Mouse (Mus musculus): ENCODE data around the gene Abca13.
"Not testable (repeated sequence)": the region's sequence is repeated elsewhere in the genome, so short reads cannot be mapped to it uniquely, and the experiment has no call there.

The Abca13 gene

DNA sequence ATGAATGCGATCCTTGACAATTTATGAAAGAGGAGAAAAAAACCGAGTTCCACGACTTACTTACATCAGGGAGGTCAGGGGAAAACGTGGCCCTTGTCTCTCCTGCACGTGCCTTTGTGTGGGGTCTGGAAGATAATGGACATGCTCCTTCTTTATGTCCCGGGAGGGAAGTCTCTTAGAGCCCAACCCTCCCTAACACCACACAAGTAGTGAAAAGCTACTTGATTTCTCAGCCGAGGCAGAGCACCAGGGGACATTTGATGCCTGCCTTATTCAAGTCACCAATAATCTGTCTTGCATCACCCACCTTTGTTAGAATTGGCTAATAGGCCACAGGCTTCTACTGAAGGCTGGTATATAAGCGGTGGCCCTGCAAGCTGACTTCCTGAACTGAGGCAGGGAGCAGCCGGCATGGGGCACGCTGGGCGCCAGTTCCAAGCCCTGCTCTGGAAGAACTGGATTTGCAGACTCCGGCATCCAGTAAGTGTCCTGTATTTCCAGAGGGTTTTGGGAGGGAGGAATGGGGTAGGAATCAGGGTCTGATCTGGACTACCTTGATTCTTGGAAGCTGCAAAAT is at the start of gene Abca13:
Gene Abca13 (plus strand): TSS at position 388 of the 577 bp plus-strand sequence.
- no peak for DNase-seq (ENCODE audit: low spot score)

DNA sequence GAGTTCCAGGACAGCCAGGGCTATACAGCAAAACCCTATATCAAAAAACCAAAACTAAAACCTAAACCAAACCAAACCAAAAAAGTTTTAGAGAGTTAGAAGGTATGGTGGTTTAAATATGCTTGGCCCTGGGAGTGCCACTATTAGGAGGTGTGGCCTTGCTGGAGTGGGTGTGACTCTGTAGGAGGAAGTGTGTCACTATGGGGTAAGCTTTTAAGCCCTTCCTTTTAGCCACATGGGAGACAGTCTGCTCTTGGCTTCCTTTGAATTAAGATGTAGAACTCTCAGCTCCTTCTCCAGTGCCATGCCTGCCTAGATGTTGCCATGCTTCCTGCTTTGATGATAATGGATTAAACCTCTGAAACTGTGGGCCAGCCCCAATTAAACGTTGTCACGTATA is 46.6 kb upstream of the Abca13 start:
- DNase-seq (ENCODE audit: low spot score), result no peak

DNA sequence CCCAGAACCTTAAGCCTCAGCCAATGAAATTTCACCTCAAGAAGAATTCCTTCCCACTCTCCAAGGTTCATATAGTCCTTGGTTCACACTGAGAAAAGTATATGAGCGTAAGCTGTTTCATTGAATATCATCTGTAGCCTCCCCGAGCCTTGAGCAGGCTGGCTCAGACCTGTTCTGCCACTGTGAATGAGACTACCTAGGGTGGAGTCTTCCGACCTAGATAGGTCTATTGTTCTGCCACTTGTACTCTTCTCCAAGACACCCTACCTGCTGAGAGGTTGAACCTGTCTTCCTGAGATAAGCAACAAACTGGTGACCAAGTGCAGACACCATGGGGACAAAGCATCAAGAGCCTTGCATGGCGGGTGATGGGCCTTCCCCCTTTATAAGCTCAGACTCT is 45.6 kb upstream of the Abca13 start:
- no peak for DNase-seq (ENCODE audit: low spot score)

DNA sequence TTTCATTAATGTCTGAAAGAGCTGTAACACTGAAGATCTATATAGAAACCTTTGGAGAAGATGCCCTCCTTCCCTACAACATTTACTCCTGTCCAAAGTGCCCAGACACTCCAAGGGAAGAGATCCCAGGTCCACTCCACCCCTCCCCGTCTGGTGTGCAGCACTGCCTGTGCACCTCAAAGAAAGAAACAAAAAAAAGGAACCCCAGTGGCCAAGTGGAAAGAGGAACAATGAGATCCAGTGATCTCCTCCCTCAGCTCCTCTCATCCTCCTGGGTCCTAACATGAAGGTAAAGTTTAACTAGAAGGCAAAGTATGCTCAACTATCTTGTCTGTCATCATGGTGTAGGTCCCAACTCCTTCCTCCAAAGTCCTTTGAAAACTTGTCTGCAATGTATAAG is 45.1 kb upstream of the Abca13 start:
- no peak for DNase-seq (ENCODE audit: low spot score)

DNA sequence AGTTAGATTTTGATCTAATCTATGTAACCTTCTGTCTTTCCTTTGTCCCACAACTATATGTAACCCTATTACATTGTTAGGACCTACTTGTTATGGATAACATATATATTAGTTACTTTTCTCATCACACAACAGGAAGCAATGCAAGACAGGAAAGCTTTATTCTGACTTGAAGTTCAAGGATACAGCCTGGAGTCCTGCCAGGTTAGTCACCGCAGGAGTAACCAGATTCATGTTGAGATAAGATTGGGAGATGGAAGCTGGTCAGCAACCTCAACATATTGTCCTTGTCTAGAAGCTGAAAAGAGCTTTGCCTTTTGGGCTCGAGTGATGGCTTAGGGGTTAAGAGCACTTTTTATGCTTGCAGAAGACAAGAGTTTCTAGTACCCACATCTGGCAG is 43.5 kb upstream of the Abca13 start:
- no peak for DNase-seq (ENCODE audit: low spot score)

DNA sequence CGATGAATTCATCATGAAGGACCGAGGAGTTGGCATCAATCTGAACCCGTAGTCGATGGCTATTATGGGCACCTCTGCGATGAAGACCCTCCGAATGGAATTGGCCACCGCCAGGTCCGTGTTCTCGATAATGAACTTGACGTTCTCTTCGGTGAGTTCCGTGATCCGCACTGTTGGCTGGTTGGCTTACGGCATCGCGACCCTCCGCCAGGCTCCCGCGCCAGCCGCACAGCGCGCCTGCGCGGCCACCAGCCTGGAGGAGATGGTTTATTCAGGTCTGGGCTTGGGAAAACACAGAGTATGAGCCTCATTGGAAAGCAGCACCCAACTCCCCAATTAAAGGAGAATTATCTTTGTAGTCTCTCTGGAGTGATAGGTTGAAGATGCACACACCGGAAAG is 41.3 kb upstream of the Abca13 start:
- not testable (repeated sequence) for DNase-seq (ENCODE audit: low spot score)

DNA sequence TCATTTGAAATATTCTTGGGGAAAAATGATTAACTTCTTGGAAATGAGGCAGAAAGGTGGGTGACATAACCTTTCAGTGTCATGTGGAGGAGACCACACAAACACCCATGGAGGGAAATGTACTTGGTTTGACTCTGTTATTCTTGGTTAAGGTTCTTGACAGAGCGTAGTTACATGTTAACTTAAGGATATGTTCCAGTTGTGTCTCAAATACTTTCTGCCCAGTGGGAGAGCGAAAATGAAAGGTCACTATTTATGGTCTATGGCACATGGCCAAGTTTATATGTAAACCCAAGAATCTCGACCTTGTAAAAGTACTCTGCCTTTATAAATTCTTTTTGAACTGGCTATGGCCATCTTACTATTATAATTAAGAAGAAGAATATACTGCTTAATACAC is 31.8 kb upstream of the Abca13 start:
- DNase-seq (ENCODE audit: low spot score), result no peak

DNA sequence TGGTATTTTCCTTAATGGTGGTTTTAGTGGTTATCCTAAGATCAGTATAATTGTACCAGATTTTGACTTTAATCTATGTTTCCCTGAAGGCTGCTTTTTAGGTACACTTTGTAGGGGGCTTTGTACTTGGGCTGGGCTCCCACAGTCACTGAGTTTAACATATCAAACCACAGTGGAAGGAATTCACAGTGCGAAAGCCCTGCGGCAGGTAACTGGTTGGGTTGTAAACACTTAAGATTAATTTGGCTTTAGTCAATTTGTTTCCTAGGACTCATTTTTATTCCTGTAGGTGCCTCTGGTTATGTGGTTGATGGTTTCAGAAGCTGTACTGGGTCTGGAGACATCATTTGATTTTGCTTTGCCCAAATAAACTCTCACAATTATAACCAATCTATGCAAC is 24.4 kb upstream of the Abca13 start:
- DNase-seq (ENCODE audit: low spot score), result no peak

DNA sequence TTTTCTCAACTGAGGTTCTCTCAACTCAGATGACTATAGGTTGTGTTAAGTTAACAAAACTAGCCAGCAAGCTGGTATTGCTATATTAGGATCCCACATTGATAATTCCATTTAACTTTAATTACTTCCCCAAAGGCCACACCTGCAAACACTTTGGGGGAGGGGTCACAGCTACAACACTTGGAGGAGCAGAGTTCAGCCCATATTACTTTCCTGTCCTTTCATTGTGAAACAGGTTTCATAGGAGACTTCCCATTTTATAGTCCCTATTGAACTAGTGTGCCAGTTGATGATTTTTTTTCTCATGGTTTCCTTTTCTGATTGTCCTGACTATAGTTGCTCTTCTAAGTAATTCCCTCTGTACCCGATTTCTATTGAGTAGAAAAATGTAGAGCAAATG is 10.3 kb upstream of the Abca13 start:
- no peak for DNase-seq (ENCODE audit: low spot score)

DNA sequence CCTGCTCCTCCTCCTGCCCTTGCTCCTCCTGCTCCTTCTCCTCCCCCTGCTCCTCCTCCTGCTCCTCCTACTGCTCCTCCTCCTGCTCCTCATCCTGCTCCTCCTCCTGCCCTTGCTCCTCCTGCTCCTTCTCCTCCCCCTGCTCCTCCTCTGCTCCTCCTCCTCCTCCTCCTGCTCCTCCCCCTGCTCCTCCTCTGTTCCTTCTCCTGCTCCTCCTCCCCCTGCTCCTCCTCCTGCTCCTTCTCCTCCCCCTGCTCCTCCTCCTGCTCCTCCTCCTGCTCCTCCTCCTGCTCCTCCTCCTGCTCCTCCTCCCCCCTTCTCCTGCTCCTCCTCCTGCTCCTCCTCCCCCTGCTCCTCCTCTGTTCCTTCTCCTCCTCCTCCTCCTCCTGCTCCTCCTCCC is 2.3 kb upstream of the Abca13 start:
- not testable (repeated sequence) for DNase-seq (ENCODE audit: low spot score)

DNA sequence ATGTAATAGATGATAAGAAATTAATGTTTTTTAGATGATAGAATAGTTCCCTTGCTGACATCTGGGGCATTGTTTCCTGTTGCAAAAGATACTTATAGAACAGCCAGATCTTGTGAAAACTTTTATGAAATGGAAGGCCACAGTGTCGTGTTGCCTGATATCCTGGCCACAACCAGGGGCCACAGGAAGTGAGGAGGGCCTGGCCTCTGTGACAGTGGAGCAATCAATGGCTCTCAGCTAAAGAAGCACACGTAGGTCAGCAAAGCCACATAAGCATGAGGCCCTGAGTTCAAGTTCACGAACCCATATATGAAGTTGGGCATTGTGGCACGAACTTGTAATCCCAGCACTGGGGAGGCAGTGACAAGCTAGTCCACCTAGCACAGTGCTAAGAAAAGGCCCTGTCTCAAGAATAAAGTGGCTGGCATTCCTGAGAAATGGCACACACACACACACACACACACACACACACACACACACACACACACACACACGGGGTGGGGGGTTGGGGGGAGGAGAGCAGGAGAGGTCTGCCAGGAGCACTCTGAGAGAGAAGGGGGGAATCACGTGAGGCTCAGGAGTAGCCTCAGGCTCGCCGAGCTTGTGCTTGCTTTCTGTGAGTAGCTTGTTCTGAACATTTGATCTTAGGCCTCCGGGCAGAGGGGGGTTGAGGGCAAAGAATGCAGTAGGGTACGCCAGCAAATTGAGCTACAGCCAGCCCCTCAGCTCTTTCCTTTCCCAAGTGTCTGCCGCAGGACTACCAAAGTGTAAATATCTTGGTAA is 779 bp upstream of the Abca13 start:
- no peak for DNase-seq (ENCODE audit: low spot score)

DNA sequence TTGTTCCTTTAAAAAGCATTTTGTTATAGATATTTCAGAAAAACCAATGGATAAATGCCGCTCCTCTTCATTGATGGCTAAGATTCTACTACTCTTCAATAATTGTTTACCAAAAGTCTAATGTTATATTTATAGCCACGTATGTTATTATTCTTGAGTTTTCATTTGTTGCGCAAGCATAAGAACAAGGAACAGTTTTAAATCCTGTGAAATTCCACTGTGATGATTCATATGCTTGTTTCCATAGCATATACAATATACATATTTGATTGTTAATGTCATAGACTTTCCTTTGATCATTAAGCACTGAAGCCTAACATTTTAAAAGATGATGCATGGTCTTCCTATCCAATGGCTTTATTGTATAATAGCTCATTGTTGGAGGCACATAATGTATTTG is 3.1 kb downstream of the Abca13 start:
- no peak for DNase-seq (ENCODE audit: low spot score)

DNA sequence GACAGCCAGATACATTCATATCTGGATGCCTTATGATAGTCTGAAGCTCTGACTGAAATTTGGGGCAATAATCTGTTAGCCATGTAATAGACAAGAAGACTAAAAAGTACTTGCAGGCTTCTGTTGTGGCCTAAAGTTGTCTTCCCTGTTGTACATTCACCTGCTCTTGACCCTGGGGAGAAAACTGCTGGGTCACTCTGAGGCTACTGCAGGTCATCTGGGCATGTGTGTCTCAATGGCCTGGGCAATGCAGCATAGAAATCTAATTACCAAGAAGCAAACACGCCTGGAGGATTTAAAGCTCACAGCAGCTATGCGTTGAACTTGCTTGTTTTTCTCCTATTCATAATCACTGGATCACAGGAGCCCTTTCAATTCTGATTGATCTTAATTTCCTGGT is 8.1 kb downstream of the Abca13 start:
- DNase-seq (ENCODE audit: low spot score), result no peak

DNA sequence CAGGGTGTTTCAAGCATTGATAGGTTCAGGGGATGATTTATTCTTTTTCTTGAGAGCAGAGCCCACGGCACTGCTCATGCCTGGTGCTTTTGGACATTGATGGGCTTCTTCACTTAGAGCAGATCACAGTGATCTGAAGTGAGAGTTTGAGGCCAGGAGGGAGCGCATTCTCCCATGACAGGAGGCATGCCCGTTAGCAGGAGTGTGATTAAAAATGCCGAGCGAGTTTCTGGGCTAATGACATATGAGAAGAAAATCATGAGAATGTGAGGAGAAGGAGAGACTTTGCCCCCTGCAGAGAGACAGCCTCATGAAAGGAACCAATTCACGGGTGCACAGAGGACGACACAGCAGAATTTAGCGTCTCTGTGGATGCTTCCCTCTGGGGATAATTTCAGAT is 19.0 kb downstream of the Abca13 start:
- no peak for DNase-seq (ENCODE audit: low spot score)

DNA sequence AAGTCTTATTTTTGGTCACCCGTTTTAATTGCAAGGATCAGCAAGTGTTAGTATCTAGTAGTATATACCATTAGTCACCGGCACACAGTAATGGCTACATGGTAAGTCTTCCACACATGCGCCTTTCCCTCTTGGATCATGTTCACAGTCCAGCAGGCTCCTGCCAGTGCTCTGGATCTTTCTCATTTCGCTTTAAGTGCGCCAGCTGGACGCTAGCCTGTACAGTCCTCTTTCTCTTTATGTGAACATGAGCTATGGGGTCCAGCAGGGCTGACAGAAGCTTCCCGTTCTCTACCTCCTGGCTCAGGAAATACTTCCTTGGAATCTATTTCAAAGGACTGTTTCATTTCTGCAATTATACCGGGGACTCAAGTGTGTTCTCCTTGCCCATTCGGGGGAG is 21.8 kb downstream of the Abca13 start:
- DNase-seq (ENCODE audit: low spot score), result no peak

DNA sequence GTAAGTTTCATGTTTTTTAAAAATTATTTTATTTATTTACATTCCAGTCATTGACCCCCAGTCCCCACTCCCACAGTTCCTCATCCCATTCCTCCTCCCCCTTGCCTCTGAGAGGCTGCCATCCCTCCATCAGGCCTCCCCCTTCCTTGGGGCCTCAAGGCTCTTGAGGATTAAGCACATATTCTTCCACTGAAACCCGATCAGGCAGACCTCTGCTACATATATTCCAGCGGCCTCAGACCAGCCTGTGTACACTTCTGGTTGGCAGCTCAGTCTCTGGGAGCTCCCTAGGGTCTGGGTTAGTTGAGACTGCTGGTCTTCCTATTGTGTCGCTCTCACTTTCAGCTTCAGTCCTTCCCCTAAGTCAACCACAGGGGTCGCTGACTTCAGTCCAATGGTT is 24.5 kb downstream of the Abca13 start:
- DNase-seq (ENCODE audit: low spot score), result no peak

DNA sequence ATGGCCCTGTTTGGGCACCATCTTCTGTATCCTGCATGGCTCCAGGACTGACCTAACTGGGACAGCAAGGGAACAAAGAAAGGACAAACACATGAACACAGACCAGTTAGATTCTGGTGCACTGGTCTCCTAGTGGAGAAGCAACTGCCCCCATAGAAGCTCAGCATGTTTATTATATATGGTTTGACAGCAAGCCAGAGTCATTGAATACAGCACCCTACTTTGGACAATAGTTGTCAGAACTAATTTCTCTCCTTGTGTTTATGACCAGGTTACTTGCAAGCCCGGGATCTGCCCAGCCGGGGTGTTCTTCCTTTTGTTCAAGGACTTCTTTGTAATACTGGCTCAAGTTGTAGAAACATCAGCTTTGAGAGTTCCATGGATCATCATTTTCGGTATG is 28.8 kb downstream of the Abca13 start:
- DNase-seq (ENCODE audit: low spot score), result no peak

DNA sequence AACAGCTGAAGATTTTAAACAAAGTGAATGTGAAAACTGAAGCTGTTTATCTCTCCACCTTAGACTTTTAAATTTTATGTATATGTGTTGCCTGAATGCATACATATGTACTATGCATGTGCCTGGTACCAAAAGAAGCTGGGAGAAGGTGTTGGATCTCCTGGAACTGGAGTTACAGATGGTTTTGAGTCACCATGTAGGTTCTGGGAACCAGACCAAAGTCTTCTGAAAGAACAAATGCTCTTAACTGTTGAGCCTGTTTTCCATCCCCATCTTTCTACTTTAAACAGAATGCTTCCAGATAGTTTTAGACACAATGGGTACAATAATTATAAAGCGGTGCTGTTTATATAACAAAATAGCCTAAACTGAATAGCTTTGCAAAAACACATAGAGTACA is 29.9 kb downstream of the Abca13 start:
- no peak for DNase-seq (ENCODE audit: low spot score)

DNA sequence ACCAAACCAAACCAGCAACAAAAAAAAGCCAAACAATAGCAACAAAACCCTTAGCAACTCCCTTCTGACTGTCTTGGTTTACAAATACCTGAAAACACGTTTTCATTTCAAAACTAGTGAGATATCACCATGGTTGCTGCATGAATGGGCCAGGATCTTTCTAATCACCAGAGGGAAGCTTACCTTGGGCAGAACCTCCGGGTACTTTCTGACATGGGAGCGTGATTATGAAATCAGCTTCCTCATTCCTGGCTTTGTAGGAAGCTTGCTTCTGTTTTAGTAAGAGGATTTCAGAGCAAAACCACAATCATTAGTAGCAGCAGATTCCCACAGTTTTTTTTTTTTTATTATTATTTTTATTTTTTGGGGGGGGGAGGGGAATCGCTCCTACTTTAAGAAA is 34.7 kb downstream of the Abca13 start:
- DNase-seq (ENCODE audit: low spot score), result no peak

DNA sequence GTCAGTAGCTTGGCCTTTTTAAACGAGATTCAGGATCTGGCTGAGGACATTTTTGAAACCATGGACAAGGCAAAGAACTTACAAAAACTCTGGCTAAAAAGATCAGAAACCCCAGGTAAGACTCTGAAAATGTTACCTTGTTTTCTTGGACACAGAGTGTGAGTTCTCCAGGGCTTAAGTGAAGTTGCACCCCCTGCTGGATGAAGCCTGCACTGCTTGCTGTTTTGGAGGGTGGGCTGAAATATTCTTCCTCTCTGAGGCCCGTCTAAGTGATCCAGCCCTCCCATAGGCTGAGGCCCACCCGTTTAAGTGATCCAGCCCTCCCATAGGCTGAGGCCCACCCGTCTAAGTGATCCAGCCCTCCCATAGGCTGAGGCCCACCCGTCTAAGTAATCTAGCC is 57.9 kb downstream of the Abca13 start:
- DNase-seq (ENCODE audit: low spot score), result not testable (repeated sequence)

DNA sequence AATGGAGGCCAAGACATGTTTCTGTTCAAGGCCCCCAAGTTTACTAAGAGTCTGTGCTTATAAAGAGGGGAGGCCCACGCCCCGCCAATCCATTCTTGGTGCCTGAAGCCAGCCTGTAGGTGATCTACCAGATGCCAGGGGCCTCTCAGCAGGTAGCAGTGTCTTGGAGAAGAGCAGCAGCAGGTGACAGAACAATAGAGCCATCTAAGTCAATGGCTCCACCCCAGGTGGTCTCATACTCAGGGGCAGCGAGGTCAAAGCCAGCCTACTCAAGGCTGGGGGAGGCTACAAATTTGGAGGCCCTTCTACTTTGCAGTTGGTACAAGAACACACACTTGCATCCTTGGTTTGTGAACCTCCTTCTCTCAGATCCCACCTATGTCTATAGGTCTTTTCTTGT is 71.3 kb downstream of the Abca13 start:
- not testable (repeated sequence) for DNase-seq (ENCODE audit: low spot score)

DNA sequence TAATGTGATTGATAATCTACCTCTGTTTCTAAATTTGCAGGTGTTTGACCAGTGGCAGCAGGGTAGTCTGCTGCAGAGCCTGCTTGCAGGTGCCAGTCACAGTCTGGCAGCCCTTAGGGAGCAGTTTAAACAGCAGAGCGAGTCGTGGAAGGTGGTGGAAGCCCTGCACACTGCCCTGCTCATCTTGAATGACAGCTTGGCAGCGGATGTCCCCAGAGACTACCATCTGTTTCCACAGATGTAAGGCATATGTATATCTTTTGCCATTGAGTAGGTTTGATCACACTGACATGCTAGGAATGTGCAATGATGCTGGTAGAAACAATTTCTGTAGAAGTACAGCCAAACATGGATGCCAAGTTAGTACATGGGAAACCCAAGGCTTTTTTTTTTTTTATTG is 77.3 kb downstream of the Abca13 start:
- no peak for DNase-seq (ENCODE audit: low spot score)

DNA sequence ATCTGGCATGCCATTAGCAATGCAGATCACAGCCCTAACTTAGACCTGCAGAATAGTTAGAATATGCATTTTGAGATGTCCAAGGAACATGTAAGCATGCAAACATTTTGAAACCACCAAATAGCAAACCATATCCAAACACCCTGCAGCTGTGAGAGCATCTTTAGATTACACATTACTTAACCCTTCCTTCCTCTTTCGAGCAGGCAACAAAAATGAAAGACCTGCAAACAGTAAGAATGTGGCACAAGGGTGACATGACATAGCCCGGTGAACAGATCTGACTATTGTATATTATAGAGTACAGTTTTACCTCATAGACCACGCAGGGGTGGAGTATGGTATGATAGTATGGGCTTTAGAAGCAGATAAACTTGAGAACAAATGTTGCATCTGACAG is 93.5 kb downstream of the Abca13 start:
- DNase-seq (ENCODE audit: low spot score), result no peak

DNA sequence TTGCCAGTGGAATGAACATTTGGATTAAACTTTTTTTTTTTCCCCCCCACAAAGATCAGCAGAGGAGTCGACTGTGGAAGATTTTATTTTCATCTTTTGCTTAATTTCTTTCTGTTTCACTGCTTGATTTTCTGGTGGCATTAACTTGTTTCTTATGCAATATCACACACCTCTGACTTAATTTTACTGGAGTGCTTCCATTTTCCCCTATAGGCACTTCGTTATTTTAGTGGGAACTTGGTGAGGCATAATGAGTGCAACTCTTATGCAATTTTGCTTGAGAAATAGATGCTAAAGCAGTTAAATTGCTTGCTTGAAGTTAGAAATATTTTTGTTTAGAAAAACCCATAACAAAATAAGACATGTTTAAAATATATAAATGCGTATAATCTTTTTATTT is 94.0 kb downstream of the Abca13 start:
- no peak for DNase-seq (ENCODE audit: low spot score)
